Mouse (Mus musculus) midbrain, postnatal 0 days (tissue): ENCODE data around the gene Pakap. TPM values are rescaled to one million over a fixed set of nuclear protein-coding genes. Genes with fewer than 3 reads are reported as not detected.
A peak's percentile ranks its signal among the peaks of the same experiment; 100 is the strongest.
"Not testable (repeated sequence)": the region's sequence is repeated elsewhere in the genome, so short reads cannot be mapped to it uniquely, and the experiment has no call there.

Source experiments
- ATAC-seq: fragments of 200-750 bp; cut with Nextera tagmentation; 2 replicates; pipeline ENCODE4 v1.8.0; 2017; ENCODE audit warnings: moderate number of reproducible peaks, mild to moderate bottlenecking, moderate TSS enrichment, moderate library complexity; ENCODE audit not compliant: low FRiP score
- DNase-seq: peaks from one replicate; pipeline ENCODE4 v3.0.0-alpha.2; 2015; ENCODE audit warnings: low spot score
- H3K27ac ChIP-seq: fragments of 300-500 bp; sonication (generic); 2 replicates; pipeline ENCODE4 v1.5.1; 2014; ENCODE audit warnings: low read depth, mild to moderate bottlenecking, low read length, mixed read lengths
- H3K27me3 ChIP-seq: fragments of 300-500 bp; sonication (generic); 2 replicates; pipeline ENCODE4 v1.6.1; 2014; ENCODE audit warnings: low read length, control low read depth, mixed read lengths; ENCODE audit not compliant: insufficient read depth
- H3K36me3 ChIP-seq: fragments of 300-500 bp; sonication (generic); 2 replicates; pipeline ENCODE4 v1.6.1; 2014; ENCODE audit warnings: low read length, control low read depth, mixed read lengths; ENCODE audit not compliant: insufficient read depth
- H3K4me1 ChIP-seq: fragments of 300-500 bp; sonication (generic); 2 replicates; pipeline ENCODE4 v1.6.1; 2014; ENCODE audit warnings: mild to moderate bottlenecking, control low read depth, antibody characterized with exemption, low read length, mixed read lengths; ENCODE audit not compliant: insufficient read depth
- H3K4me2 ChIP-seq: fragments of 300-500 bp; sonication (generic); 2 replicates; pipeline ENCODE4 v1.6.1; 2014; ENCODE audit warnings: low read depth, mild to moderate bottlenecking, low read length, mixed read lengths; ENCODE audit not compliant: poor library complexity, severe bottlenecking
- H3K4me3 ChIP-seq: fragments of 300-500 bp; sonication (generic); 2 replicates; pipeline ENCODE4 v1.5.1; 2014; ENCODE audit warnings: low read depth, mild to moderate bottlenecking, low read length, moderate library complexity
- H3K9ac ChIP-seq: fragments of 300-500 bp; sonication (generic); replicated peaks from 2 replicates; pipeline ENCODE4 v1.6.1; 2014; ENCODE audit warnings: mild to moderate bottlenecking, low read length, moderate library complexity, mixed read lengths; ENCODE audit not compliant: poor library complexity, severe bottlenecking
- H3K9me3 ChIP-seq: fragments of 300-500 bp; sonication (generic); 2 replicates; pipeline ENCODE4 v1.6.1; 2016; ENCODE audit warnings: low read length, control low read depth
- CTCF ChIP-seq: IDR thresholded peaks from 2 replicates; pipeline ENCODE4 v1.5.1; 2016; ENCODE audit warnings: antibody characterized with exemption, mild to moderate bottlenecking
- WGBS: fragments of 180-500 bp; shearing (Covaris S2); extraction: QIAGEN DNeasy Blood & Tissue Kit; methylation state at CpG from one replicate; pipeline ENCODE4 v1.1.7; 2014; 5-methylcytosine and 5-hydroxymethylcytosine counted together
- polyA plus RNA-seq: library from polyadenylated mRNA; unstranded; fragments of >200 nt; fragmentation: Nextera tagmentation; extraction: Ambion mirVana; gene quantifications from 2 replicates; pipeline ENCODE4 v1.2.1, GENCODE M21; 2015
- total RNA-seq: library from RNA; depleted of rRNA; stranded (reverse); fragments of >200 nt; gene quantifications from 2 replicates; pipeline ENCODE4 v1.2.3, GENCODE M21; 2014

Pakap gene
- total and polyA plus RNA-seq, 2 experiments from 2014 or later: 8.4 to 13.5 TPM

DNA sequence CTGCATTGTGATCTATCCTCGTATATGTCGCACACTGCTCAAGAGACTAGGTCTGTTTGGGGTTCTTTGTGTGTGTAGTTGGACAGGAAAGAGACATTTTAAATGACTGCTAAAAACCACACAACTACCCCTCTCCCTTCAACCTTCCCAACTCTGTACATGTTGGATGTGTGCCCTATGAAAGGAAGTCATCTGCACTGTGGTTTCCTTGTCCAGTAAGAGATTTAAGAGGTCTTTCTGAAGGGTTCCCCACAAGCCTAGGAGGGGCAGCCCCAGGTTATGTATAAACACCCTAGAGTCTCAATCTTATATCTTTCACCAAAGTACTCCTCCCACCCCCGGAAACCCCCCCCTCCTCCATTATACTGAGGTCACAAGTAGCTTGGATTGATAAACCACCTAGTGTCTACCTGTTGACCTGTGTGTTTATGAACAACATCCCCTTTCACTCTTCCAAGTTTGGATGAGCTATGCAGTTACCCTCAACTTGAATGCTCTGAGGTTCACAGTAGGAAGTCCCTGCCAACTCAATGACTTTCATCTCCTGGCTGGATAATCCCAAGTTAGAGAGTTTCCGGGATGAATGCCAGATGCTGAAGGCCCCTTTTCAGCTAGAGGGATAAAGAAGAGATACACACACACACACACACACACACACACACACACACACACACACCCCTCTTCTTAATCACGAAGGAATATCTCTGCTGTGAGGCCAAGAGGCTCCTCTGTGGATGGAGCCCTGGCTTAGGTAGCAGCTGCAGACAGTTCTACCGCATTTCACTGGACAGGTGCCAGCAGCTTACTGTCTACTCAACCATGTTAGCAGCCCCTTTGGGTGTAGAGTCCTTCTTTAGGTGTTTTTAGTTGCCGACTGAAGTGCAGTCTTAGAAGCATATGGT lies 315.8 kb downstream of the Pakap start:
- Histone ChIP-seq H3K36me3 (no peaks in the 10 kb centered on the region), H3K4me3 (no peak overlapping the region), H3K4me1 (no peaks in the 10 kb centered on the region), H3K27me3 (no peaks in the 10 kb centered on the region), H3K9ac (no peak overlapping the region), H3K27ac (no peak overlapping the region), H3K9me3 (no peaks in the 10 kb centered on the region), H3K4me2 (no peak overlapping the region)
- WGBS: 66% methylated on average over 7 of the region's 7 CpGs
- DNase-seq (peak; percentile 67), ATAC-seq (no peak)
- TF ChIP-seq CTCF: no peak

DNA sequence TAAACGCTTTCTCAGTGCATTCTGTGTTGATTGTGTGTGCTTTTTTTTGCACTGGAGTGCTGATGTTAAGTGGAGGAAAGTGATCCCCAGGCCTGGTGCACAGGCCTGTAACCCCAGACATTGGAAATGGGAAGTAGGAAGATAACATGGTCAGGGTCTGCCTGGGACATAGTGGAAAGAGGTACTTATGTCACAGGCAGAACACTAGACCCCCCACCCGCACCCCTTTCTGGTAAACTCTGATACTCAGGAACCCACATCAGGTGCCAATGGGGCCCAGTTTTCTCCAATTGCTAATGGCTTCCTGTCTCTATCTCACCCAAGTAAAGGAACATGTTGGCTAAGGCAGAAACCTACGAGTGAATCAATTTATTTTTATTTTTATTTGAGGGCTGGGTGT lies 316.5 kb downstream of the Pakap start:
- TF ChIP-seq CTCF: no peak
- DNase-seq: no peak
- no peak overlapping the region for H3K9ac ChIP-seq
- no peak overlapping the region for H3K4me3 ChIP-seq
- 91% methylated on average over 3 of the region's 3 CpGs for WGBS
- no peaks in the 10 kb centered on the region for H3K36me3 ChIP-seq
- H3K27me3 ChIP-seq: no peaks in the 10 kb centered on the region
- H3K9me3 ChIP-seq: no peaks in the 10 kb centered on the region
- no peaks in the 10 kb centered on the region for H3K4me1 ChIP-seq
- H3K4me2 ChIP-seq: no peak overlapping the region
- no peak for ATAC-seq
- H3K27ac ChIP-seq: no peak overlapping the region

DNA sequence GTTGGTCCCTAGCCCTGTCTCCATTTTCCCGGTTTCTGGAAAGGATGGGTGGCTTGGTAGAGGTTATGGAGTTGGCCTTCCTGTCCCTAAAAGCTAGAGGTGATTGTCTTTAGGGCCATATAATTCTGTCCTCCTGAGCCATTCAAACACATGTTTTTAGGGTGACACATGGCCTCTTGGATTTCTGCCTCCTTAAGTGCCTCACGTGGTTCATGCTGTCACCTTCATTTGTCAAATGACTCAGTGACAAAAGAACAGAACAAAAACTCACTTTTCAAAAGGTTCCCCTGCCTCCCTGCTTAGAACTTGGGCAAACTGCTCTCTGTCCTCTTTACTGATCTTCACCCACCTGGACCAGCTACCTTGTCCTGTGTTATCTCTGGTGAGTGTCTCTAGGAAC lies 317.2 kb downstream of the Pakap start:
- WGBS: 68% methylated on average over 2 of the region's 2 CpGs
- Histone ChIP-seq H3K4me1 (no peaks in the 10 kb centered on the region), H3K9me3 (no peaks in the 10 kb centered on the region), H3K27ac (no peak overlapping the region), H3K9ac (no peak overlapping the region), H3K4me3 (no peak overlapping the region), H3K27me3 (no peaks in the 10 kb centered on the region), H3K4me2 (no peak overlapping the region), H3K36me3 (no peaks in the 10 kb centered on the region)
- no peak for TF ChIP-seq CTCF
- no peak for ATAC-seq
- no peak for DNase-seq

DNA sequence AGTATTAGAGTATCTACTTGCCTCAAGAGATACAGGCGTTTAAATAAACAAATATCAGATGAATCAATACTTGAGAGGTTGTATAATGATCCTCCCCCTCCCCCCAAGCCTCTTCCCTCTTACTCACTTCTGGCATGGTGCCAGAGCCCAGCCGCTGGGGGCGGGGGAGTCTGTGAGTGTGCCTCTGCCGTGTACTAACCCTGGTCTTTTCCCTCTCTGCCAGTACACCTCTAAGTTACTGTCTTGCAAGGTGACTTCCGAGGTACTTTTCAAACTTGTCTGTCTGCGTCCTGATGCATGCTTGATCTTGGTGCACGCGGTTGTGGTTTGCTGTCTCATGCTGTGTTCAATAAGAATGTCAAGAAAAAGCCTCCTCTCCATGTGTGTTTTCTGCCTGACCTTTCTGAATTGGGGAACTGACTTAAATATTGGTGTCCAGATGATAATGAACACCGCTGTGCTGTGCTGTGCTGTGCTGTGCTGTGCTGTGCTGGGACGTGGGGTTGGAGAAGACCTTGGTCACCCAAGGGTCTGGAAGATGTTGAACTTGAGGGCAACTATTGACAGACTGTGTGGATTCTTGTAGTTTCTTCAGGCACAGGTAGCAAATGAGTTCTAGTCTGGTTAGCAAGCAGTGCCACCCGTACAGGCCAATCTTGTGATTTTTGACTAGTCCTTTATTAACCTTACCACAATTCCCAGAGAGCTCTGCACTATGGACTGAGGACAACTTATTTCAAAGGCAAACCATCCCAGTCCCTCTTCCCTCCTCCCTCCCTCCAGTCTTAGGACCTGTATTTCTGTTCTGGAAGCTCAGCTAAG lies 318.3 kb downstream of the Pakap start:
- WGBS: 54% methylated on average over 11 of the region's 11 CpGs
- TF ChIP-seq CTCF: no peak
- Histone ChIP-seq H3K9ac (no peak overlapping the region), H3K27ac (no peak overlapping the region), H3K4me2 (no peak overlapping the region), H3K4me1 (no peaks in the 10 kb centered on the region), H3K4me3 (no peak overlapping the region), H3K36me3 (no peaks in the 10 kb centered on the region), H3K9me3 (no peaks in the 10 kb centered on the region), H3K27me3 (no peaks in the 10 kb centered on the region)
- ATAC-seq: no peak
- peak; percentile 42 for DNase-seq

DNA sequence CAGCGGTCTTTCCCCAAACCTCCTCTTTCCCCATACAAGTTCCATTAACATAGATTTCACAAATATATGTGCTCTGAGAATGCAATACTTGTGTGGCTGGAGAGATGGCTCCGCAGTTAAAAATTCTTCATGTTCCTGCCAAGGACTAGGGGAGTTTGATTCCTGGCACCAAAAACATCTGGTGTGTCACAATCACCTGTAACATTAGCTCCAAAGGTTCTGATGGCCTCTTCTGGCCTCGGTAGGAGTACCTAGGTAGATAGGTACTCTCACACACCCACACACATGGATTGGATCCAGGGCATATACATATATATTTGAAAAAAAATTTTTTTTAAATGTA lies 318.9 kb downstream of the Pakap start:
- TF ChIP-seq CTCF: no peak
- Histone ChIP-seq H3K4me2 (no peak overlapping the region), H3K36me3 (no peaks in the 10 kb centered on the region), H3K27ac (no peak overlapping the region), H3K4me3 (no peak overlapping the region), H3K27me3 (no peaks in the 10 kb centered on the region), H3K4me1 (no peaks in the 10 kb centered on the region), H3K9ac (no peak overlapping the region), H3K9me3 (no peaks in the 10 kb centered on the region)
- WGBS: 96% methylated on average over 3 of the region's 3 CpGs
- no peak for DNase-seq
- ATAC-seq: no peak

DNA sequence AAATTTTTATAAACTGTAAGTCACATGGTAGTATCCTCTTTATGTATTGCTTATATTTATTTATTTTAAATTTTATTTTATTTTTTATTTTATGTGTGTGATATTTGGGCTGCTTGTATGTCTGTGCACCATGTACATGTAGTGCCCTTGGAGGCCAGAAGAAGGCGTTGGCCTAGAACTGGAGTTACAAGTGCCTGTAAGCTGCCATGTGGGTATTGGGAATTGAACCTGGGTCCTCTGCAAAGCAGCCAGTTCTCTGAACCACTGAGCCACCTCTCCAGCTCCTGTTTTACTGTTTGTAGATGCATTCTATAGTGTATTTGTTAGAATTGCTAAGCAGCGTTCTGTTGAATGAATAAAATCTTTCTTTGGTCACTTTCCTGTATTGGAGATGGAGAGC lies 320.3 kb downstream of the Pakap start:
- no peak for ATAC-seq
- 92% methylated on average over 2 of the region's 2 CpGs for WGBS
- no peak overlapping the region for H3K9ac ChIP-seq
- no peaks in the 10 kb centered on the region for H3K9me3 ChIP-seq
- H3K4me2 ChIP-seq: no peak overlapping the region
- DNase-seq: no peak
- H3K4me1 ChIP-seq: no peaks in the 10 kb centered on the region
- H3K27me3 ChIP-seq: no peaks in the 10 kb centered on the region
- no peaks in the 10 kb centered on the region for H3K36me3 ChIP-seq
- no peak for TF ChIP-seq CTCF
- no peak overlapping the region for H3K4me3 ChIP-seq
- H3K27ac ChIP-seq: no peak overlapping the region

DNA sequence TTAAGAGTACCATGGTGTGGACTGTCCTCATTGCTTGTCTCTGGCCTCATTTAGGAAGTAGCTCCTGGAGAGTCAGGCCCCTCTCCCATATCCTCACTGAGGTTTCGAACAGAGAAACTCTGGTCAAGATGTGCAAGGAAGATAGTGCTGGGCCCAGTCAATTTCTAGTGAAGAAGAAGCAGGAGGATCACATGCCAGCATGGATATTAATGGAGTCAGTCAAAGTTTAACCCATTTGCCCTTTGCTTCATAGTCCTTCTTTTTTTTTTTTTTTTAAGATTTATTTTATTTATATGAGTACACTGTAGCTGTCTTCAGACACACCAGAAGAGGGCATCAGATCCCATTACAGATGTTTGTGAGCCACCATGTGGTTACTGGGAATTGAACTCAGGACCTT lies 321.0 kb downstream of the Pakap start:
- not testable (repeated sequence) for H3K4me3 ChIP-seq, H3K4me2 ChIP-seq, DNase-seq, H3K9ac ChIP-seq, ATAC-seq, H3K9me3 ChIP-seq, H3K36me3 ChIP-seq, H3K4me1 ChIP-seq, H3K27me3 ChIP-seq, H3K27ac ChIP-seq
- WGBS: 96% methylated on average over 1 of the region's 1 CpGs
